Mouse (Mus musculus) c-Kit-positive CD71-positive TER-119-negative erythroid progenitor cells, embryonic 14.5 days (primary cell): Measurements from ENCODE around the gene Tpcn1.

Experiments
- DNase-seq: peaks from one replicate; pipeline ENCODE4 v3.0.0-alpha.2; 2013; ENCODE audit warnings: low read depth

Gene Tpcn1

GRCm38 (mm10) chr5:120578504-120579081, 9.9 kb downstream of the Tpcn1 start:
- DNase-seq: no peak

DNA sequence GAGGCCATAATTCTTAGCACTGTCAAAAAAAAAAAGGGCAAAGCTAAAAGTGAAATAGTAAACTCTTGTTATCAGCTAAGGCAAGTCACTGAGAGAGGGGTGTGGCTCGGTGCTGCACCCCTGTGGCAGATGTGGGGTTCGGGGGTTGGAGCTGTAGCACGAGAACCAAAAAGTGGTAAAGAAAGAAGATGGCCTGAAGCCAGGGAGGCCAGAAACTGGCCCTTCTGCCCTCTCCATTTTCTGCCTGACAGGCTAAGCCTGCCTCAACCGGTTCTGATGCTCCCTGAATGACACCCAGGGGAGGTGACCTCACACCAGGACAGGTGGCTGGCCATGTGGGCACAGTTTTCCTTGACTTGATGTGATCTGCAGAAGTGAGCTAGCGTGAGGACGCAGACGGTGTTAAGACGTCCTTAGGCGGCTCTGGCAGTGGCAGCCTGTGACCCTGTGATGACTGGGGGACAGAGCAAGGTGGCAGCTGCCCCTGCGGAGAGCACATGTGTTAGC, 10.5 kb downstream of the Tpcn1 start:
- peak; percentile 71 for DNase-seq

- DNase-seq: no peak
Measured at GRCm38 (mm10) chr5:120576781-120577301, 11.6 kb downstream of the Tpcn1 start.

DNA sequence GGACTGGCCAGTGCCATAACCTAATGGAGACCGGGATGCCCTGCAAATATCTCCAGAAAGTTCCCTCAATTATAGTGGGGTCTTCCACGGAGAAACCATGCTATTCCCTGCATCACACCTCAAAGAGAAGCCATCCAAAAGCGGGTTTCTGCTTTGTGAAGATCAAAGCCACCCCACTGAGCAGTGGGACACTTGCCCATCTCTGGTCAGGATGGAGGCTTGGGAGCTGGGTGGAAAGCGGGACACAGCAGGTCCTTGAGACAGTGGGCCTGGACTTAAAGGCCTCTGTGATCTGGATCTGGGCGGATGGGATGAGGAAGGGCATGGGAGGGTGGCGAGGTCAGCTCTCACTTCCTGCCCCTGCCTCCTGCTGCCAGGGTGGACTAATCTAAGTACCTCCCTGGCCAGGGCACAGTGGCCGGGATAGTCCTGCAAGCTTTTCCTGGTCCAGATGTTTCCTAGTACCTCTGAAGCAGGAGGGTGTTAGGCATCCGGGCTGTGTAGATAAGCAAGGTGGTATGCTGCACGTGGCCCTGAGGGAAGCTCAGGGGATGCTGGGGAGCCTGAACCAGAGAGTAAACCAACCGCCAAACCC, 13.9 kb downstream of the Tpcn1 start:
- no peak for DNase-seq

DNA sequence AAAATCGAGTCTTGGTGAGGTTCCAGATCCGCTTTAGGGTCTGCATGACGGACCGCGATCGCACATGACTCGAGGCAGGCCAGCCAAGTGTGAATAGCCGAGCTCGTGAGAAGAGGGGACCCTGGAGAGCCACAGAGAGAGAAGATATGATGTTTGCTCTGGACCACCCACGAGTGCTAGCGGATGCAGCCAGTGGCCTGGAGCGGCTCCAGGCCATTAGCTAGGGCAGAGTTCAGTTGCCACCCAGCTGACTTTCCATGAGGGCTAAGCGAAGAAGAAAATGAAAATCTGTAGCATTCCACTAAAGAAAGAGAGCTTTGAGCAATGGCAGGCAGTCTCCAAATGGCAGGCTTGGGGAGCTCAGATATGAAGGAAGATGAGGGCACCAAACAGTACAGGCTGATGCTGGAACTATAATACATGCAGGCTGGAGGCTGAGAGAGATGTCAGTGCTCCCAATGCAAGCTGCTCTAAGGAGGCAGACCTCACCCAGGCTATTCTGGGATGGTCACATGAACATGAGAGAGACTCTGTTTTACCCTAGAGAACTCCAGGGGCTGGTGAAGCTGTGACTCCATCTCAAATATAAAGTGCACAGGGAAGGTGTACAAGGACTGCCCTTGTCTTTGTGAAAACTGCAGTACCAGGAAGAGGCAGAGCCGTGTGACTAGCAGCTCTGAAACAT, 17.3 kb downstream of the Tpcn1 start:
- no peak for DNase-seq

GRCm38 (mm10) chr5:120570289-120570897, 18.1 kb downstream of the Tpcn1 start:
- no peak for DNase-seq

DNA sequence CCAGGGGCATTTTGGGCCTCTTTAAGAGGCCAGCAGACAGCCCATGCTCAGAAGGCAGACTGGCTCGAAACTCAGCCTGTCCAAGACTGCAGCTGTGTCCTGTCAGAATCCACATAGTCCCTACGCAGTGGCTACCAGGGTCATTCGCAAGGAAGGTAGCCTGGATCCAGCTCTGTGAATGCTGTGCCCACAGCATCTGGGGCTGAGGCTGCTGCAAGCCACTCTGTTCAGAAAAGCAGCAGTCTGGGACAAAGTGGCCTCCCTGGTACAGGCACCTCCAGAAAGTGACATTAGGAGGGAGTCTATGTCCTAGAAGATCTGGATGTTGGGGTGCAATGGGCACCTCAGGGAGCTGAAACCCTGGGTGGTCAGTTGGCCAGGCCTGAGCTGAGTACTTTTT, 18.7 kb downstream of the Tpcn1 start:
- no peak for DNase-seq

DNA sequence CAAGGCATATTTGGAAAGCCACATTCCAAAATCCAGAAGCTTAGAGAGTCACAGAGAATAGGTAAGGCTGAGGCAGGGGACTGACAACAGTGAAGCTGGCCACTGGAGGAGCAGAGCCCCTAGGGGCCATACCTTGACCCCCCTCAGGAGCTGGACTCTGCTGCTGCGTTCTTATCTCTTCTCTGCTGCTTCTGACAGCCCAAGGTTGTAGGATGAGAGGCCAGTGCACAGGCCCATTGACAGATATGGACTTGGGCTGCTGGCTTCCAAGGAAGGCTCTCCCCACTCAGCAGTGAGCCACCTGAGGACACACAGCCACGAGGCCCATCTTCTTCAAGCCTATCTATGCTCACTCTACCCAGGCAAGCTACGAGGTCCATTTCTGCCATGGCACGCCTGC, 19.5 kb downstream of the Tpcn1 start:
- DNase-seq: no peak

DNA sequence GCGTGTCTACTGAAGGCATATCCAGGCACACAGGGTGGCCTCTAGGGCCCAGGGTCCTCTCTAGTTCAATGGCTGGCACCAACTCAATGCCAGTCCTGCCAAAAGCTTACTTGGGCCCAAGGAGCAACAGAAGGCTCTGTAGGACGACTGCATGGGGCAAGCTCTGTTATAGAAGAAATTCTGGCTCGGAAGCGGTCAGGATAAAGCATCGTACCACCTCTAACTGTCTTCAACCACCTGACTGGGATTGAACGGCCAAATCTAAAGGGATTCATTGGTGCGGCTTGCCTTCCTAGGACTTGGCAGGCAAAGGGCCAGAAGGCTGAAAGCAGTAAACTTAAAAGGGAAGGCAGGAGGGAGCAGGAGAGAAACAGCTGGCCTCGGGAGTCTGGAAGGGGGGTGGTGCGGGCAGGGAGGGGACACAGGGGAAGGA, 20.1 kb downstream of the Tpcn1 start:
- no peak for DNase-seq

DNA sequence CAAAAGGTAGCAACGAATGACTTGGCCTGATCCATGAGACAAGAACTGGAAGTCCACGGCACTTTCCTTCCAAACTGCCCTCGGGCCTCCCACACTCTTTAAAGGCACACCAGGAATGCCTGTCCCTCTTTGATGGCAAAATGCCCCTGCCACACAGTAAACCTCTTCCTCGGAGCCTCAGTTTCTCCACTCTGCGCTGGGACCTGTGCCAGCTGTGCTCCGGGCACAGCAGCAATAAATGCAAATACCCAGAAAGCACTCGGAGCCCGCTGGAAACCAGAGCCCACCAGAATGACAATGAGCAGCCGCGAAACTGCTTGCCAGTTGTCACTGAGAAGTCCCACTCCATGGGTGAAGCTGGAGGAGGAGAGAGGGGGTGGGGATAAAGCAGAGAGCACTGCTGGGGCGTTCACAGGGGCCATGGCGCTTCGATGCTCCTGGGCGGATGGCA, 20.7 kb downstream of the Tpcn1 start:
- no peak for DNase-seq

- DNase-seq: no peak
Measured at GRCm38 (mm10) chr5:120567253-120567701, 21.2 kb downstream of the Tpcn1 start.

DNA sequence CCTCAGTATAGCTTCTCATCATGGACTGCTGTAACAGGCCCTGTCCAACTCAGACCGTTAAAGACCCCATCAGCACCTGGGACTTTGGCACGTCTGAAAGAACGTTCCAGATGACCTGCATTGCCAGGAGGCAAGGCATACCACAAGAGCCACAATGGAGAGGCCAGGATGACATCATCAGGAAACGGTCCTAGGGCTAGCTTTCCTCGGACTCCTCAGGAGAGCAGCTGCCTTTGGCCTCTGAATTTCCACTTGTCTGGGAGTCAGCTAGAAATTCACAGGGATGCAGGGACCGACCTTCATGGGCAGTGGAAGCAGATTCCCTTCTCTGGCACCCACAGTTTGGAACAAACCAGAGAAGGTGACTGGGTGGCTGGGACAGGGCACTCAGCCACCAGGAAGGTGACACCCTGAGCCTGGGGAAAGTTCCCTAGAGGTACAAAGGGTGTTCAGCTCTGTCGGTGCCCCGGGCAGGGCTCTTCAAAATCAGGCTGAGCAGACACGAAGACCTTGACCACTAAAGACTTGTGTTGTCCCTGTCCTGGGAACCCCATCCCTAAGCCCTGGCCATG, 21.7 kb downstream of the Tpcn1 start:
- no peak for DNase-seq

GRCm38 (mm10) chr5:120566101-120566500, 22.4 kb downstream of the Tpcn1 start:
- no peak for DNase-seq

GRCm38 (mm10) chr5:120565171-120565905, 23.1 kb downstream of the Tpcn1 start:
- DNase-seq: no peak

GRCm38 (mm10) chr5:120563914-120564311, 24.6 kb downstream of the Tpcn1 start:
- DNase-seq: no peak

GRCm38 (mm10) chr5:120562956-120563913, 25.2 kb downstream of the Tpcn1 start:
- no peak for DNase-seq

DNA sequence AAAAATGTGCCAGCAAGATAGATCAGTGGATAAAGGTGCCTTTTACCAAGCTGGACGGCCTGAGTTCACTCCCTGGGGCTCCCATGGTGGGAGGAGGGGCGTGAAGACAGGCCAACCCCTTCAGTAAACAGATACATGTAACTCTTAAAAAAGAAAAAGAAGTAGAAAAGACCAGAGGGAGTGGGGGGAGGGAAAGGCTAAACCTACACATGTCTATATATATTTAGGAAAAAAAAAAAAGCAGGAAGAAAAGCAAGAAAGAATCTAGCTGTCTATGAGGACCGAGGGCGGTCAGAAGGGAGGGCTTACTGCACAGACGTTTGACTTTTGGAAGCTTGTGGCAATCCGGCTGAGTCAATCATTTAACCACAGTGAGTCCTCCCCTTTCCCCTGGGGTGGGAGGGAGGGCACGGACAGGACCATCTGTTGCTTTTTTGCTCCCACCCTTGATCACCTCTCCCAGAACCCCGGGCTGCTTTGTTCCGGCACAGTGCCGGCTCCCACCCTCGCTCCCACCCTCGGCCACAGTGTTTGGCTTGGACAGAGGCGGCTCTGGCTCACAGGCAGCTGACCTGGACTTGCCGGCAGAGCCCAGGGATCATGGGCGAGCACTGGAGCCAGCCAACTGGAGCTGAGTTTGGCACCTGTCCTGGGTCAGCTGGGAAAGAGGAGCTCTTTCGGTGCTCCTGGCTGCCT, 27.7 kb downstream of the Tpcn1 start:
- DNase-seq: no peak

GRCm38 (mm10) chr5:120560129-120560615, 28.3 kb downstream of the Tpcn1 start:
- no peak for DNase-seq

DNA sequence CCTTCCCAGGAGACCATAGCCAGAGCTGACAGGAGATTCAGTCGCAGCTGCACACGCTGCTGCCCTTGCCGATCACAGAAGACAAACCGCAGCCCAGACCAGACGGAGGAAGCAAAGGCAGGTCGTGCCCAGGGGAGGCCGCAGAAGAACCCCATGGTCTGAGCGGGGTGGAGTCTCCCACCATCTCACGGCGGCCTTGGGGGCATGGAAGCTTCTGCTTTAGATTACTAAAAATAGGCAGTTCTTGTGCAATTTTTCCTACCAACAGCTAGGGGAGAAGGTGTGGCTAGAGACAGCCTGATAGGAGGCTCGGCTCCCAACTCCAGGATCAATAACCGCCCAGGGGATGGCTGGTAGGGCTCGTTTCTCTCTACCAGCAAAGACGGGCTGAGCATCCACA, 29.7 kb downstream of the Tpcn1 start:
- no peak for DNase-seq
